Mouse (Mus musculus): ENCODE measurements around the gene Snapc5.

- TF ChIP-seq EP300 (IDR thresholded peaks at IDR 0.05; ENCODE audit: insufficient read depth, low read depth, low read length): no peak
- no peak for TF ChIP-seq CTCF (IDR thresholded peaks at IDR 0.05)
Measured at GRCm38 (mm10) chr9:64199897-64200296, 20.8 kb downstream of the Snapc5 start.

Data from heart, adult 2 months (tissue).